Mouse (Mus musculus) cortical plate, adult 2 months (tissue): ENCODE measurements around the gene Fcna. TPM values are rescaled to one million over a fixed set of nuclear protein-coding genes. Genes with fewer than 3 reads are reported as not detected.

Source experiments
- H3K27ac ChIP-seq: fragments of 200-500 bp; 2 replicates; pipeline ENCODE4 v1.5.1; 2012; ENCODE audit warnings: low read length, control low read depth, inconsistent platforms; ENCODE audit not compliant: insufficient read depth
- H3K4me1 ChIP-seq: fragments of 200-500 bp; 2 replicates; pipeline ENCODE4 v1.6.1; 2011; ENCODE audit warnings: low read length; ENCODE audit not compliant: control insufficient read depth, insufficient read depth
- H3K4me3 ChIP-seq: fragments of 200-500 bp; 2 replicates; pipeline ENCODE4 v1.5.1; 2011; ENCODE audit warnings: mild to moderate bottlenecking, low read length, control low read depth; ENCODE audit not compliant: insufficient read depth
- CTCF ChIP-seq: fragments of 200-500 bp; IDR thresholded peaks from 2 replicates; pipeline ENCODE4 v1.5.1; 2011; ENCODE audit warnings: mild to moderate bottlenecking, control low read depth, low read length; ENCODE audit not compliant: insufficient read depth; ENCODE audit errors: extremely low read depth
- POLR2A ChIP-seq: fragments of 200-500 bp; IDR thresholded peaks from 2 replicates; pipeline ENCODE4 v1.6.1; 2011; ENCODE audit warnings: mild to moderate bottlenecking, low read length, control low read depth; ENCODE audit not compliant: insufficient read depth; ENCODE audit errors: extremely low read depth
- polyA plus RNA-seq: library from polyadenylated mRNA; depleted of rRNA; stranded (reverse); fragments of >200 nt; gene quantifications from 2 replicates; pipeline ENCODE4 v1.2.3, GENCODE M21; 2012

The Fcna gene
- polyA plus RNA-seq, 1 experiment: 0.33 TPM

DNA sequence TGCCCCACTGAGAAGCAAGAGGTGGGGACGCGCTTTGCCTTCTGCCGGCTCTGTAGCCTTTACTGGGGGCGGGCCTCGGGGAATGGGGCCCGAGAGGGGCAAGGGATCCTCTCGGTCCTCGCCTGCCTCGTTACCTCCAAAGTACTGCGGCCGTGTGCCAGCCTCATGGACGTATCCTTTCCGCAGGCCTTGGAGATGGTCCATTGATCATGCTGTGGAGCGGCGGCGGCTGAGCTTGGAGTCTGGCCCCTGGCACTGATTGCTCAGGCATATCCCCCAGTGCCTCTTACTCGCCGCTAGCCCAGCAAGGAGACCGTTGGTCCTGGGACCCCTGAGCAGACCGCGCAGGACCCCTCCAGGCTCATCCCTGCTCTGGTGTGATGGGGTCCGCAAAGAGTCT is 11.4 kb downstream of the Fcna start:
- H3K4me3 ChIP-seq: no peak overlapping the region
- no peaks in the 10 kb centered on the region for H3K4me1 ChIP-seq
- no peak overlapping the region for H3K27ac ChIP-seq
- TF ChIP-seq POLR2A (no peak), CTCF (no peak)

DNA sequence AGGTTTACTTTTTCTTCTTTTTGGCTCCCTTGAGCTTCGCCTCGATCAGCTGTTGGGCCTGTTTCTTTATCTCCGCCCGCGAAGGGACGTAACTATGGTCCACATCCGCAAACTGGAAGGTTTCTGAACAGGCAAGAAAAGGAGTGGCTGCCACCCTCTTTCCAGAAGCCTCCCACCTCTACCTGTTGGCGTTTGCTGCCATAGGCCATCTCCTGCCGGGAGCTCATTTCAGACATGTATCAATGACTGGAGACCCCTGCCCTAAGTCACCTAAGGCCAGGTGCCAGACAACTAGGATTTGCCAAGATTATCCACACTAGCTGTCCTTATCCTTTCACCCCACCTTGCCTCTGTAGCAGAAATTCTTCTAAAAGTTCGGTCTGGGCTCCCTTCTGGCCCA is 19.2 kb downstream of the Fcna start:
- Histone ChIP-seq H3K4me1 (peaks cover 7% of the 10 kb centered on the region), H3K27ac (no peak overlapping the region), H3K4me3 (peak overlapping the region; percentile 72)
- no peak for TF ChIP-seq CTCF
- TF ChIP-seq POLR2A: no peak

DNA sequence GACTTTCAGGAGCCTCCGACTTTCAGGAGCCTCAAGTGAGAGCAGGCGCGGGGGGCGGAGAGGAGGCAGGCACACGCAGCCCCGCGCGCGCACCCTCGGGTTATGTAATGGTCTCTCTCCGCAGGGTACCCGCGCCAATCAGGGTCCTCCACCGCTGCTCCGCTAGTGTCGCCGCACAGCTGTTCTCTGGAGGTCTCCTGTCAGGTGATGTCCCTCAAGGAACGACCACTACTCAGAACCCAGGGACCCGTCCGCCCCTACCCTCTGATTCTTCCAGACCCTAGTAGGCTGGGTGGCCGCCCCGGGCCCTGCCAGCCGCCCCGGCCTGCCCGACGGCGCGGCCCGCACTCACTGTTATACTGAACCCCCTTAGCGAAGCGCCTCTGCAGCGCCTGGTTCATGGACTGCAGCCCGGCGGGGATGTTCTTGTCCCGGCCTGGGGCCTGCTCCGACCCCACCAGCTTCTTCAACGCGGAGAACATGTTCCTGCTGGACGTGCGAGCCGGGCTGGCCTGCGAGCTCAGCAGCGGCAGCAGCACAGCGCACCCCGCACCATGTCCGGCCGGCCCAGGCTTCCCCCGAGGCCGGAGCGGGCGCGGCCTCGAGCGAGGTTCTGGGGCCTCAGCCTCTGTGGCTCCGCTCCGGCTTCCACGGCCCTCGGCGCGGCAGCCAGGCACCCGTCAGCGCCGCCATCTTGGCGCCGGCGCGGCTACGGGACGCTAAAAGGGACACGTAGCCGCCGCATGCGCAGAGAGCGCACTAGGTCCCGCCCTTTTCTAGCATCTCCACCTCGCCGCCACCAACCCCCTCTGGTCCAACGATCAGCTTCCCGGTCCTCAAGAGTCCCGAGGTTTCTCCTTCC is 19.8 kb downstream of the Fcna start, which contains the start of gene Rabl6:
Gene Rabl6 (minus strand): TSS at position 761 of the 862 bp plus-strand sequence.
- Histone ChIP-seq H3K27ac (peak within 1 kb of the TSS; percentile 91), H3K4me3 (peak within 1 kb of the TSS; percentile 72), H3K4me1 (peaks cover 7% of the 10 kb centered on the region)
- TF ChIP-seq POLR2A (peak; percentile 85), CTCF (no peak)

DNA sequence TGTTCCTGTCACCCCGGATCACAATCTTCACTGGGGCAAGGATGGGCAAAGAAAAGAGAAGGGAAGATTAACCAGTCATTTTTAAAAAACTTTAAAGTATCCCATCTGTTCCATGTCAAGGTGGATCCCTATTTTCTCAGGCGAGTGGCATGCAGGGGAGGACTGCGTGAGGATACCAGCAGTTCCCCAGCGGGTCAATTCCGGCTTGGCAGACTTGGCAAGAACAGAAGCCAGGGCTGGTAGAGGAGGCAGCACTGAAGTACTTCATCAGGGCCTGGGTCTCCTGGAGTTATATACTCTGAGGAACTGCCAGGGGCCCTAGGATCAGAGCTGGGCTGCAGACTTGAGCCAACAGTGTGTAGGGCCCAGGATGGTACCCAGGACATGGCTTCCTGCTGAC is 25.3 kb downstream of the Fcna start:
- H3K4me3 ChIP-seq: no peak overlapping the region
- TF ChIP-seq POLR2A (no peak), CTCF (no peak)
- H3K27ac ChIP-seq: no peak overlapping the region
- H3K4me1 ChIP-seq: peaks cover 5% of the 10 kb centered on the region

DNA sequence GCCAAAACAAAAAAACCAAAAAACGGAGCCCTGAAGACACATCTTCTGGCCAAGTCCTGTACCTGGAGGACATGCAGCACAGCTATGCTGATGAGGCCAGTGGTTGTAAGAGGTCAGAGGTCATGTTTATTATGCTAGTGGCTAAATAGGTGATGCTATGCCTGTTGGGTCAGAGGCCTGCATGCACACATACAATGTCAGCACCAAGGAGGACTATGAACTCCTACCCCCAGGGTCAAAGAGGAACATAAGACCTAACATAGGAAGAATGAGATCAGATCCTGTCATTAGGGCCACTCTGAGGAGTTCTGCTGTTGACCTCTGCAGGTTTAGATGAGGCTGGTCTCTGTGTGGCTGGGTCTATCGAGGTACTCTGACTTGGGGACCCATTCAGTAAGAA is 27.8 kb downstream of the Fcna start:
- TF ChIP-seq POLR2A (no peak), CTCF (no peak)
- Histone ChIP-seq H3K4me1 (no peaks in the 10 kb centered on the region), H3K4me3 (no peak overlapping the region), H3K27ac (no peak overlapping the region)

DNA sequence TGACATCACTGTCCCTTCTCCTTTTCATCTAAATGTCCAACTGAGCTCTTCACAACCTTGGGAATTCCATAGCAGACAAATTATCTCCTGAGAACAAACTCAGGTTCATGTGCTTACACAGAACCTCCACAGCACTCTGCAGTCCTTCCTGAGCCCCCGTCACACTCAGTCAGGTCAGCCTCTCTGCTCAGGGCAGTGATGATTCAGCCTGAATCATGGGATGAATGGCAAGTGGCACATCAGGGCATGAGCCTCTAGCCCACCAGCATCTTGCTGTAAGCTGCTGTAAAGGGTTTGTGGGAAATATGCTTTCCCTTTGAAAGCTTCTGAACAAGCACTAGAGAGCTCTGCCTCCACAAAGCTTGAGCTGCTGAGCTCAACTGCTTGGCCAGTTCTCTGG is 29.1 kb downstream of the Fcna start:
- H3K4me1 ChIP-seq: no peaks in the 10 kb centered on the region
- TF ChIP-seq POLR2A: no peak
- H3K4me3 ChIP-seq: no peak overlapping the region
- H3K27ac ChIP-seq: no peak overlapping the region

DNA sequence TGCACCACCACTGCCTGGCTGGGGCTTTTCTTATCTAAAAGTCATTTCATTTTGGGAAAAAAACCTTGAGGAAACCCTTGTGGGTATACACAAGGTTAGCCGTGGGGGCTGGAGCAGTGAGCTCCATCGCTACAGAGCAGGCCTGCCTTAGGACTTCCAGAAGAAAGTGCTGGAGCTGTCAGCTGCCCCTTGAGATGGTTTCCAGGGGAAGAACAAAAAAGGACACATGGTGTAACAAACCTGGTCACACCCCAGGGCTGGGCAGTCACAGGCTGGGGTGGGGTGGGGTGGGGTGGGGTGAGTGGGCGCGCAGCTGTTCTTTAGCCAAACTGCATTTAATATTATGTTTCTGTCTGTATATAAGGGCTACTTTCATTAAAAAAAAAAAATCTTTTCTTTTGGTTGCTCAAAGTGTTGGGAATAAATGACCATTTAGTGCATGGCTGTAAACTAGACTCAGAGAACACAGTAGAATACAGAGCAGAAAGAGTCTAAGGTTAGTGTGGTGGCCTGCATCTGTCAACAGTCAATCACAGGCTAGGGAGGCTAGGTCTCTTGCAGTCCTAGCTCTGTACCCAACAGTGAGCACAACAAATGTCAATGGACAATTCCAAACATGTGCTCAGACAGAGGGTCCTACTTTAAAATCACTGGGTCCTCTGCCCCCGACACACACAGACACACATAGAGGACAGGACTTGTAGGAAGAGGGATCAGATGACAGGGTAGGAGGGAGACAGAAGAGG is 30.9 kb downstream of the Fcna start:
- Histone ChIP-seq H3K27ac (no peak overlapping the region), H3K4me1 (no peaks in the 10 kb centered on the region), H3K4me3 (no peak overlapping the region)
- no peak for TF ChIP-seq POLR2A
- no peak for TF ChIP-seq CTCF

DNA sequence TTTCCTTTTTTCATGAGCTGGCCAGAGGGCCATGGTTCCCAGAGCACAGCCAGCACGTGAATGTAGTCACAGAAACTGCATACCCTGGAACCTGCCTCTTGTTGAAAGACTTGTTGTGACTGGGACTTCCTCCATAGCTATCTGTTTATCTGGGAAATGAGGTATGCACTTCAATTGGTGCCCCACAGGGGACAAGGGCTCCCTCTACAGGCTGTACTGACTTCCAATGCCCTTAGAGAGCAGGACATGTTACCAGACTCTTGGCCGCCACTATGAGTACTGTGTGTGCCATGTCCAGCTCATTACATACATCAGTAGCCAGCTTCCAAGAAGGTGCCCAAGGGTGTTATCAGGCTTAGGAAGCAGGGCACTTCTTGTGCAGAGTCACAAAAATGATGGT is 36.0 kb downstream of the Fcna start:
- Histone ChIP-seq H3K27ac (no peak overlapping the region), H3K4me3 (no peak overlapping the region), H3K4me1 (no peaks in the 10 kb centered on the region)
- TF ChIP-seq CTCF (peak; percentile 52), POLR2A (no peak)

DNA sequence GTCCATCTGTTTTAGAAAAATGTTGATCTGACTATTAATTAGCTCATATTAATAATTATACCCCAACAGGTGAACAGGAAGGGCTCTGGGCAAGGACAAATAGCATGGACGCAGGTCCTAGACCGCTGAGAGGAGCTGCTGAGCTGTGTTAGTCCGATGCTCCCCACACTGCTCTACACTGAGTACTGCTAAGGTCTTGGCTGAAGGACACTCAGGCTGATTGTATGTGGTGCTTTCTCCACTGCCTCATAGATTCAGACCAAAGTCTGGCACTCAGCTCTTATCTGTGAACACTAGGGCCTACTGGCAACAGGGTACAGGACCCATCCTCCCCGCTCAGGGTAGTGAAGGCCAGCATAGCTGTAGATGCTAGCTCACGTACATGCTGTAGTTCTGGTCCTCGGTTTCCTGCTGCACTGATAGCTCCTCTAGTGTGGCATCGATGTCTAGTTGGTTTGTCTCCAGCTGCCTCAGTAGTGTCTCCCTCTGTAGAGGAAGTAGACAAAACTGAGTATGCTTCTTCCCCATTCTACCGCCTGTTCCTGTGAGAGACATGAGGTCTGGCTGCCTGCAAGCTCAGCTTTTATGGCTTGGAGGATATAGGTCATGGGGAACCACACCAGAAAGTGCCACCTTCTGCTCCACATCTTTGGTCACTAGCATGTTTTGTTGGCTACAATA is 39.5 kb downstream of the Fcna start:
- TF ChIP-seq POLR2A: no peak
- TF ChIP-seq CTCF: no peak

DNA sequence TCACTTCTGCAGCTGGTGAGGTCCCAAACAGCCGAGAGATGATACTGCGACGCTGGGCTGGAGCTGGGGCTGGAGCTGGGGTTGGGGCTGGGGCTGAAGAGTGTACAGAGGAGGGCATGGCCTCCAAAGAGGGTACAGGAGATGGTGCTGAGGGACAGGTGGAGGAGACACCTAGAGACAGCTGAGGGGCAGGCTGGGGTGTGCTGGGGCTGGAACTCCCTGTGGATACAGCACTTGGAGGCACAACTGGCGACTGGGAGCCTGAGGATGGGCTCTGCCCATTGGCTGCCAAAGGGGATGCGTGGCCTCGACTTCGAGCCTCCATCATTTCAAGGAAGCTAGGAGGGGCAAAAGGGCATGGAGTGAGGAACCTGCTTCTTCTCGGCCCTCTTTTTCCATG is 40.5 kb downstream of the Fcna start:
- no peak overlapping the region for H3K4me3 ChIP-seq
- TF ChIP-seq POLR2A: no peak
- TF ChIP-seq CTCF: no peak
- peaks cover 5% of the 10 kb centered on the region for H3K4me1 ChIP-seq
- H3K27ac ChIP-seq: no peak overlapping the region

More for the DNA sequence above, 39.5 kb downstream of the Fcna start:
- Histone ChIP-seq H3K4me3 (no peak overlapping the region), H3K27ac (no peak overlapping the region), H3K4me1 (no peaks in the 10 kb centered on the region)
